Mouse (Mus musculus): ENCODE measurements at regions not wholly inside any gene's neighbourhood (a gene's known extent, or its start where the extent isn't known, plus 50 kb on each side); places are given as distances from the start of the nearest gene placed in this dataset.

DNA sequence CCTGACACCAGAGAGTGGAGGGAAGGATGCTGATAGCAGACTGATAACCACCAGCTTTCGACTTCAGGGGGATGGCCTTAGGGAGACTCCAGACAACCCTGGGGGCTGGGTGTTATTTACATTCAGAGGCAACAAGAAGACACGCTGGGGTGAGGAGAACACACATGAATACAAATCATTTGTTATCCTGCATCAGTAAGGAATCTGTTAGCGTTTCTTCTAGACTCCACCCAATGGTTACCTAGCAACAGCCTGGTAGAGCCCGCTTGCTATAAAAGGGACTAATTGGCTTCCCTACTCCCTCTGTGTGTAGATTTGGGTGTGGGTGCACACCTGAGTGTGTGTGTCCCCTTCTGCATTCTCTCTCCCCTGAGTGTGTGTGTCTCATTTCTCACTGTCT lies 140.8 kb upstream of the Gm3448 start:
- Histone ChIP-seq H3K36me3 (ENCODE audit: control insufficient read depth, insufficient read depth, low read length) (no peaks in the 10 kb centered on the region), H3K27me3 (ENCODE audit: control insufficient read depth, insufficient read depth, low read length) (no peaks in the 10 kb centered on the region), H3K4me1 (ENCODE audit: control insufficient read depth, insufficient read depth, low read length) (no peaks in the 10 kb centered on the region), H3K9ac (ENCODE audit: low read depth, low read length) (no peak overlapping the region), H3K27ac (no peak overlapping the region), H3K79me2 (replicated peaks; ENCODE audit: control insufficient read depth, insufficient read depth, low read length) (no peaks in the 10 kb centered on the region), H3K4me3 (no peak overlapping the region)
- WGBS: 44% methylated on average over 4 of the region's 4 CpGs
- intact Hi-C loops (cut with DNase I): no loop called here
- no peak for TF ChIP-seq CTCF (IDR thresholded peaks at IDR 0.05)
- TF ChIP-seq EP300 (IDR thresholded peaks at IDR 0.05; ENCODE audit: insufficient read depth, low read depth, low read length): no peak
- no peak for TF ChIP-seq POLR2A (IDR thresholded peaks at IDR 0.05; ENCODE audit: insufficient read depth, low read depth, low read length)
- no peak for DNase-seq

- WGBS: 55% methylated on average over 10 of the region's 10 CpGs
- Histone ChIP-seq H3K4me1 (ENCODE audit: control insufficient read depth, insufficient read depth, low read length) (no peaks in the 10 kb centered on the region), H3K36me3 (ENCODE audit: control insufficient read depth, insufficient read depth, low read length) (no peaks in the 10 kb centered on the region), H3K79me2 (replicated peaks; ENCODE audit: control insufficient read depth, insufficient read depth, low read length) (no peaks in the 10 kb centered on the region), H3K4me3 (no peak overlapping the region), H3K27me3 (ENCODE audit: control insufficient read depth, insufficient read depth, low read length) (no peaks in the 10 kb centered on the region), H3K27ac (no peak overlapping the region), H3K9ac (ENCODE audit: low read depth, low read length) (no peak overlapping the region)
- intact Hi-C loops (cut with DNase I): no loop called here
- TF ChIP-seq POLR2A (IDR thresholded peaks at IDR 0.05; ENCODE audit: insufficient read depth, low read depth, low read length): no peak
- DNase-seq: no peak
Measured at GRCm38 (mm10) chr17:15180223-15180860, 139.0 kb upstream of the Gm3448 start.

DNA sequence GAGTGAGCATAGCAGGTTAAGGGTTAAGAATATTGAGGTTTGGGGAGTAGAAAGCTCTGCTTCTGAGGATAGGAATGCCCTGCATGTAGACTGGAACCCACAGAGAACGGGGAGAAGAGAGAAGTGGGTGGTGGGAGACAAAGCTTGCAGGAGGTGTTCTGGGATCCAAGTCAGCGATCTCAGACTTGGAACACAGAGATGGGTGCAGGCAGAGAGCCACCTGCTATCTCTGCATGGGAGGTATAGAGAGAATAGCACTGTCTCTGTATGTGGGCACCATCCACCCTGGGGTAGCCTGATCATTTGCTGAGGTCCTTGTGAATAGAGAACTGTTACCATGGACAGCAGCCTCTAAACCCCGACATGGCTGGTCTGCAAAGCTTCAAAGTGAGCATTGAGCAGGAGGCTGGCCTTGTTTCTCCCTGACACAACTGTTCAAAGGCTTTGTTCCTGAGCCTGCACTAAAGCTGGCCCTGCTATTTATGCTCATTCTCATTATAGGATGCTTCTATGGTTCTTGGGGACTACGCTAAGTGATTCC lies 138.1 kb upstream of the Gm3448 start:
- Histone ChIP-seq H3K4me3 (no peak overlapping the region), H3K27ac (no peak overlapping the region), H3K36me3 (ENCODE audit: control insufficient read depth, insufficient read depth, low read length) (no peaks in the 10 kb centered on the region), H3K4me1 (ENCODE audit: control insufficient read depth, insufficient read depth, low read length) (no peaks in the 10 kb centered on the region), H3K27me3 (ENCODE audit: control insufficient read depth, insufficient read depth, low read length) (no peaks in the 10 kb centered on the region), H3K79me2 (replicated peaks; ENCODE audit: control insufficient read depth, insufficient read depth, low read length) (no peaks in the 10 kb centered on the region), H3K9ac (ENCODE audit: low read depth, low read length) (no peak overlapping the region)
- intact Hi-C loops (cut with DNase I): no loop called here
- DNase-seq: no peak
- TF ChIP-seq EP300 (IDR thresholded peaks at IDR 0.05; ENCODE audit: insufficient read depth, low read depth, low read length) (no peak), POLR2A (IDR thresholded peaks at IDR 0.05; ENCODE audit: insufficient read depth, low read depth, low read length) (no peak), CTCF (IDR thresholded peaks at IDR 0.05) (no peak)
- 63% methylated on average over 4 of the region's 4 CpGs for WGBS

DNA sequence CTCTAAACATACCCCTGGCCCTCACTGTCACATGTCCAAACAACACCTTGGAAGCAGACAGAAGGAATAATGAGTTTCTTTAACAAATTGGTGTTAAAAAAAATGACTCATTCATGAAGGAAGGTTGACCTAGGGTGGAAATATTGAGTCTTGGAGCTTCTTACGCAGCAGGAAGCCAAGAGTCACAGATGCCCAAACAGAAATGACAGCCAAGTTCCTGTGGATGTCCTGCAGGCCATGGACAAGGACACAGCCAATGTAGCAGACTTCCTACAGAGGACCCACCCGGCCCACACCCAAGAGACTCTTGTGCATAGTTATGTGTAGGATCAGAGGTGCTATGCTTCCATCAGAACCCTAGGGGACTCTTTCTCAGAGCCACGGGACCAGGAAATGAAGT lies 136.1 kb upstream of the Gm3448 start:
- Histone ChIP-seq H3K79me2 (replicated peaks; ENCODE audit: control insufficient read depth, insufficient read depth, low read length) (no peaks in the 10 kb centered on the region), H3K27ac (no peak overlapping the region), H3K4me1 (ENCODE audit: control insufficient read depth, insufficient read depth, low read length) (no peaks in the 10 kb centered on the region), H3K36me3 (ENCODE audit: control insufficient read depth, insufficient read depth, low read length) (no peaks in the 10 kb centered on the region), H3K9ac (ENCODE audit: low read depth, low read length) (no peak overlapping the region), H3K4me3 (no peak overlapping the region), H3K27me3 (ENCODE audit: control insufficient read depth, insufficient read depth, low read length) (no peaks in the 10 kb centered on the region)
- TF ChIP-seq EP300 (IDR thresholded peaks at IDR 0.05; ENCODE audit: insufficient read depth, low read depth, low read length) (no peak), CTCF (IDR thresholded peaks at IDR 0.05) (no peak), POLR2A (IDR thresholded peaks at IDR 0.05; ENCODE audit: insufficient read depth, low read depth, low read length) (no peak)
- intact Hi-C loops (cut with DNase I): no loop called here
- WGBS: 39% methylated on average over 3 of the region's 3 CpGs
- DNase-seq: no peak

GRCm38 (mm10) chr17:15174354-15174953 lies 133.1 kb upstream of the Gm3448 start:
- TF ChIP-seq CTCF (IDR thresholded peaks at IDR 0.05): no peak
- TF ChIP-seq EP300 (IDR thresholded peaks at IDR 0.05; ENCODE audit: insufficient read depth, low read depth, low read length): no peak
- no peak for TF ChIP-seq POLR2A (IDR thresholded peaks at IDR 0.05; ENCODE audit: insufficient read depth, low read depth, low read length)
- H3K27ac ChIP-seq: no peak overlapping the region
- H3K4me3 ChIP-seq: no peak overlapping the region
- H3K4me1 ChIP-seq (ENCODE audit: control insufficient read depth, insufficient read depth, low read length): no peaks in the 10 kb centered on the region
- 49% methylated on average over 9 of the region's 9 CpGs for WGBS
- no peaks in the 10 kb centered on the region for H3K79me2 ChIP-seq (replicated peaks; ENCODE audit: control insufficient read depth, insufficient read depth, low read length)
- intact Hi-C loops (cut with DNase I): no loop called here
- no peaks in the 10 kb centered on the region for H3K27me3 ChIP-seq (ENCODE audit: control insufficient read depth, insufficient read depth, low read length)
- H3K36me3 ChIP-seq (ENCODE audit: control insufficient read depth, insufficient read depth, low read length): no peaks in the 10 kb centered on the region
- H3K9ac ChIP-seq (ENCODE audit: low read depth, low read length): no peak overlapping the region
- no peak for DNase-seq

GRCm38 (mm10) chr17:15167927-15168326 lies 126.6 kb upstream of the Gm3448 start:
- no peak for DNase-seq
- no peak overlapping the region for H3K27ac ChIP-seq
- intact Hi-C loops (cut with DNase I): no loop called here
- no peaks in the 10 kb centered on the region for H3K36me3 ChIP-seq (ENCODE audit: control insufficient read depth, insufficient read depth, low read length)
- no peaks in the 10 kb centered on the region for H3K79me2 ChIP-seq (replicated peaks; ENCODE audit: control insufficient read depth, insufficient read depth, low read length)
- no peaks in the 10 kb centered on the region for H3K27me3 ChIP-seq (ENCODE audit: control insufficient read depth, insufficient read depth, low read length)
- no peaks in the 10 kb centered on the region for H3K4me1 ChIP-seq (ENCODE audit: control insufficient read depth, insufficient read depth, low read length)
- no peak for TF ChIP-seq EP300 (IDR thresholded peaks at IDR 0.05; ENCODE audit: insufficient read depth, low read depth, low read length)
- TF ChIP-seq POLR2A (IDR thresholded peaks at IDR 0.05; ENCODE audit: insufficient read depth, low read depth, low read length): no peak
- TF ChIP-seq CTCF (IDR thresholded peaks at IDR 0.05): no peak
- no peak overlapping the region for H3K9ac ChIP-seq (ENCODE audit: low read depth, low read length)
- no peak overlapping the region for H3K4me3 ChIP-seq
- WGBS: 77% methylated on average over 3 of the region's 3 CpGs

Data from heart, adult 2 months (tissue).